Mouse (Mus musculus) kidney, embryonic 15.5 days (tissue): Measurements from ENCODE around the gene Fdx1. TPM values are rescaled to one million over a fixed set of nuclear protein-coding genes. Genes with fewer than 3 reads are reported as not detected.

Source experiments
- ATAC-seq: fragments of 200-750 bp; cut with Nextera tagmentation; replicated peaks from 2 replicates; pipeline ENCODE4 v1.8.0; 2017; ENCODE audit warnings: moderate TSS enrichment; ENCODE audit not compliant: low FRiP score
- H3K27ac ChIP-seq: fragments of 300-500 bp; sonication (generic); 2 replicates; pipeline ENCODE4 v1.5.1; 2015; ENCODE audit warnings: mild to moderate bottlenecking, inconsistent platforms
- H3K27me3 ChIP-seq: fragments of 300-500 bp; sonication (generic); 2 replicates; pipeline ENCODE4 v1.6.1; 2015; ENCODE audit warnings: inconsistent platforms
- H3K36me3 ChIP-seq: fragments of 300-500 bp; sonication (generic); 2 replicates; pipeline ENCODE4 v1.6.1; 2015; ENCODE audit warnings: inconsistent platforms
- H3K4me1 ChIP-seq: fragments of 300-500 bp; sonication (generic); 2 replicates; pipeline ENCODE4 v1.6.1; 2015; ENCODE audit warnings: inconsistent platforms
- H3K4me2 ChIP-seq: fragments of 300-500 bp; sonication (generic); 2 replicates; pipeline ENCODE4 v1.6.1; 2015; ENCODE audit warnings: moderate library complexity, mild to moderate bottlenecking, inconsistent platforms
- H3K4me3 ChIP-seq: fragments of 300-500 bp; sonication (generic); replicated peaks from 2 replicates; pipeline ENCODE4 v1.5.1; 2015; ENCODE audit warnings: mild to moderate bottlenecking, inconsistent platforms
- H3K9ac ChIP-seq: fragments of 300-500 bp; sonication (generic); 2 replicates; pipeline ENCODE4 v1.6.1; 2015; ENCODE audit warnings: mild to moderate bottlenecking, inconsistent platforms
- H3K9me3 ChIP-seq: fragments of 300-500 bp; sonication (generic); replicated peaks from 2 replicates; pipeline ENCODE4 v1.6.1; 2016; ENCODE audit warnings: inconsistent platforms
- WGBS: fragments of 180-500 bp; shearing (Covaris S2); methylation state at CpG from one replicate; pipeline ENCODE4 v1.1.7; 2015; ENCODE audit warnings: mixed read lengths; 5-methylcytosine and 5-hydroxymethylcytosine counted together
- polyA plus RNA-seq: library from polyadenylated mRNA; unstranded; fragments of >200 nt; fragmentation: Nextera tagmentation; extraction: Ambion mirVana; gene quantifications from 2 replicates; pipeline ENCODE4 v1.2.1, GENCODE M21; 2015

The Fdx1 gene
- polyA plus RNA-seq, 1 experiment from 2014 or later, result 129 TPM

DNA sequence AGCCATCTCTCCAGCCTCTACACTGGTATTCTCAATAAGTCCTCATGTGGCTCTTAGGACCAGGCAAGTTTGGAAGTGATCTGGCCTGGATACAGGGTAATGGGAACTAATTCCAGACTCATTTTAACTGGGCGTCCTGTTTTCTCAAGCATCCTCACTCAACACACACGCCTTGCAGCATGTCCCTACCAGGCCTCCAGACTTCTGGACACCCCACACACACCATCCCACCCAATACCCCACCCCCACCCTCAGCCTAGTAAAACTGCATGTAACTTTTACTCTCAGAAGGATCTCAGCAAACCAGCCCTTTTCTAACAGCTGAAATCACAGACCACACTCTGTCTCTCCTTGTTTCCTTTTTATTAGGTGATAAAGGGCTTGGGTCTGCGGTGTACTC is 35.7 kb downstream of the Fdx1 start:
- ATAC-seq, result no peak
- 38% methylated on average over 3 of the region's 3 CpGs for WGBS
- Histone ChIP-seq H3K27me3 (no peaks in the 10 kb centered on the region), H3K4me1 (peaks cover 5% of the 10 kb centered on the region), H3K27ac (no peak overlapping the region), H3K36me3 (no peaks in the 10 kb centered on the region), H3K9me3 (no peaks in the 10 kb centered on the region), H3K9ac (no peak overlapping the region), H3K4me2 (peak overlapping the region; percentile 27), H3K4me3 (no peak overlapping the region)

GRCm38 (mm10) chr9:51926629-51927028 is 36.7 kb downstream of the Fdx1 start:
- no peaks in the 10 kb centered on the region for H3K9me3 ChIP-seq
- H3K27me3 ChIP-seq, result no peaks in the 10 kb centered on the region
- WGBS, result 95% methylated on average over 8 of the region's 8 CpGs
- H3K36me3 ChIP-seq, result no peaks in the 10 kb centered on the region
- H3K4me1 ChIP-seq, result peaks cover 5% of the 10 kb centered on the region
- ATAC-seq, result no peak
- no peak overlapping the region for H3K9ac ChIP-seq
- no peak overlapping the region for H3K27ac ChIP-seq
- H3K4me2 ChIP-seq, result no peak overlapping the region
- no peak overlapping the region for H3K4me3 ChIP-seq

DNA sequence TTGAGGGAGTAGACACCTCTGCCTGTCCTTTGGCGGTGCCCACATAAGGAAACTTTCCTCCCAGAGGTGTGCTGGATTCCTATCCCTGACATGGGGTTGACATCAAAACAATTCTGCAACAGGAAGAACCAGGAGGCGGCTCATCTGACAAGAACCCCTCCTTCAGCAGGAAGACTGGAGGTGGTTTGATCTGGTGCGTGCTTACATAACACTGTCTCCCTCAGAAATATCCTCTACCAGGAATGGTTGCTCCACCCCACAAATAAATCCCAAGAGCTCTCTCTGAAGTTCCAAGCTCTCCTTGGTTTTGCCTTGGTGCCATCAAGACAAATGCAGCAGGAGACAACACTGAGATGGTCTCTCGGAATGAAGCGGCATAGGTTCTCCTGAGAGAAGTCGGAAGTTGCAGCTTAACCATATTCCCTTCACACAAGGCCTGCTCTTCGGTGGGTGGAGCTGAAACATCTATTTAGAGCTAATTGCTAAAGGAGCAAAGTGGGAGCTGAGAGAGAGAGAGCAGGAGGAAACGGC is 38.7 kb downstream of the Fdx1 start:
- H3K9me3 ChIP-seq, result no peaks in the 10 kb centered on the region
- H3K4me1 ChIP-seq, result peaks cover 5% of the 10 kb centered on the region
- H3K9ac ChIP-seq, result no peak overlapping the region
- ATAC-seq, result no peak
- no peak overlapping the region for H3K27ac ChIP-seq
- no peaks in the 10 kb centered on the region for H3K27me3 ChIP-seq
- H3K36me3 ChIP-seq, result no peaks in the 10 kb centered on the region
- no peak overlapping the region for H3K4me3 ChIP-seq
- 74% methylated on average over 8 of the region's 8 CpGs for WGBS
- H3K4me2 ChIP-seq, result no peak overlapping the region

- Histone ChIP-seq H3K4me1 (no peaks in the 10 kb centered on the region), H3K9ac (no peak overlapping the region), H3K9me3 (no peaks in the 10 kb centered on the region), H3K27me3 (no peaks in the 10 kb centered on the region), H3K4me2 (no peak overlapping the region), H3K36me3 (no peaks in the 10 kb centered on the region), H3K4me3 (no peak overlapping the region), H3K27ac (no peak overlapping the region)
- no peak for ATAC-seq
- WGBS, result 65% methylated on average over 2 of the region's 2 CpGs
Measured at GRCm38 (mm10) chr9:51922756-51923155, 40.6 kb downstream of the Fdx1 start.

GRCm38 (mm10) chr9:51915580-51915979 is 47.8 kb downstream of the Fdx1 start:
- Histone ChIP-seq H3K4me2 (no peak overlapping the region), H3K36me3 (no peaks in the 10 kb centered on the region), H3K9me3 (no peaks in the 10 kb centered on the region), H3K4me1 (no peaks in the 10 kb centered on the region), H3K27me3 (no peaks in the 10 kb centered on the region), H3K4me3 (no peak overlapping the region), H3K27ac (no peak overlapping the region), H3K9ac (no peak overlapping the region)
- WGBS, result 79% methylated on average over 1 of the region's 1 CpGs
- ATAC-seq, result no peak

GRCm38 (mm10) chr9:51914481-51915120 is 48.8 kb downstream of the Fdx1 start:
- Histone ChIP-seq H3K9ac (no peak overlapping the region), H3K4me2 (no peak overlapping the region), H3K36me3 (no peaks in the 10 kb centered on the region), H3K4me1 (no peaks in the 10 kb centered on the region), H3K4me3 (no peak overlapping the region), H3K27ac (no peak overlapping the region), H3K27me3 (no peaks in the 10 kb centered on the region), H3K9me3 (no peaks in the 10 kb centered on the region)
- ATAC-seq, result no peak
- 71% methylated on average over 15 of the region's 15 CpGs for WGBS

- Histone ChIP-seq H3K27ac (no peak overlapping the region), H3K4me3 (no peak overlapping the region), H3K9me3 (no peaks in the 10 kb centered on the region), H3K4me2 (no peak overlapping the region), H3K9ac (no peak overlapping the region), H3K36me3 (no peaks in the 10 kb centered on the region), H3K27me3 (no peaks in the 10 kb centered on the region), H3K4me1 (0 out of 2 replicates have a peak, but pooled peaks cover 5% of the 10 kb centered on the region)
- WGBS, result 0% methylated on average over 2 of the region's 2 CpGs
- ATAC-seq, result peak; percentile 79
Measured at GRCm38 (mm10) chr9:51908838-51909237, 54.5 kb downstream of the Fdx1 start.

DNA sequence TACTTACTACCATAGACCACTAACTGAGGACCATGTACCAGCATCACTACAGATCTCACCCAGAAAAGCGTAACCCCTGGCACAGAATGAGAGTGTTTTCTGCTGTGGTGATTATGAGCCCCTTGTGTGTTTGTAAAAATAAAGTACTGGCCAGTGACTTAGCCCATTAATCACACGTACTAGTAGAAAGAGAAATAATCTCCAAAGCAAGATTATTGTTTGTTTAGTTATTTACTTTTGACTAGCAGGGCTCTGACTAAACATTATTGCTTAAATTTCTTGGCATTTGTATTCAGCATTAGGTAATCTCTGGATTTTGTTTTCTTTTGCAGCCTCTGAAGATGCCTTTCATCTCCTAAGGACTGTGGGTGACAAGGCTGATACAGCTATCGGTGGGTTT is 55.1 kb downstream of the Fdx1 start:
- Histone ChIP-seq H3K9ac (no peak overlapping the region), H3K4me3 (no peak overlapping the region), H3K9me3 (no peaks in the 10 kb centered on the region), H3K4me1 (0 out of 2 replicates have a peak, but pooled peaks cover 5% of the 10 kb centered on the region), H3K27ac (no peak overlapping the region), H3K36me3 (no peaks in the 10 kb centered on the region), H3K4me2 (no peak overlapping the region), H3K27me3 (no peaks in the 10 kb centered on the region)
- ATAC-seq, result no peak
- 69% methylated on average over 3 of the region's 3 CpGs for WGBS

DNA sequence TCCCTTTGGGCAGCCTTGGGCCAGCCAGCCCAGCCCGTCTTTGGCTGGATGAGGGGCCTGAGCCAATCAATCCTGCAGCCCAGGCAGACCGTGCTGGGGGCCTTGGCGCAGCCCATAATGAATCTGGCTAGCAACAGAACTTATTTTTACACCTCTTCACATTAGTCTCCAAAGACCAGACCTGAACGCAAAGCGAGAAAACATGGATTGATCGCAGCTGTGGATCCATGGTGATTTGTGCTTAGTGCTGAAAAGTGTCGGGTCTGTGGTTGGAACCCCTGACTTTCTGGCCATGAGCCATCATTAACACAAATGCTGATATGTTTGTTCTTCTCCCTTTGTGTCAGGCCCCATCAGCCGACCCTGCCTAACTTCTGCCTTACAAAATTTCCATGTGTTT is 56.4 kb downstream of the Fdx1 start:
- Histone ChIP-seq H3K4me3 (no peak overlapping the region), H3K27me3 (no peaks in the 10 kb centered on the region), H3K9ac (no peak overlapping the region), H3K27ac (no peak overlapping the region), H3K36me3 (no peaks in the 10 kb centered on the region), H3K4me2 (no peak overlapping the region), H3K9me3 (peaks cover 4% of the 10 kb centered on the region; the same call in 1 of the 2 replicates), H3K4me1 (0 out of 2 replicates have a peak, but pooled peaks cover 5% of the 10 kb centered on the region)
- no peak for ATAC-seq
- 60% methylated on average over 8 of the region's 8 CpGs for WGBS

Other genes with a start within 250 kb of the Fdx1 start
- 3.5 and 6.0 TPM in 2 replicates for gene Arhgap20, start 198.2 kb downstream of the Fdx1 start, polyA plus RNA-seq
- gene Rdx, start 83.6 kb upstream of the Fdx1 start, polyA plus RNA-seq, result 119 and 131 TPM in 2 replicates
- gene Zc3h12c, start 205.0 kb upstream of the Fdx1 start, polyA plus RNA-seq, result 3.4 and 3.5 TPM in 2 replicates